Mouse (Mus musculus) ES-Bruce4 (cell line): ENCODE measurements around the gene Nipbl. TPM values are rescaled to one million over a fixed set of nuclear protein-coding genes. Genes with fewer than 3 reads are reported as not detected.

Experiments
- H3K27ac ChIP-seq: 2 replicates; pipeline ENCODE4 v1.5.1; 2012; ENCODE audit warnings: low read length, inconsistent platforms; ENCODE audit not compliant: insufficient read depth
- H3K27me3 ChIP-seq: 2 replicates; pipeline ENCODE4 v1.6.1; 2012; ENCODE audit warnings: mild to moderate bottlenecking, low read length, inconsistent platforms; ENCODE audit not compliant: control insufficient read depth, poor library complexity, insufficient read depth, severe bottlenecking
- H3K36me3 ChIP-seq: 2 replicates; pipeline ENCODE4 v1.6.1; 2012; ENCODE audit warnings: inconsistent platforms, mild to moderate bottlenecking, low read length, moderate library complexity; ENCODE audit not compliant: control insufficient read depth, poor library complexity, insufficient read depth, severe bottlenecking
- H3K4me1 ChIP-seq: one replicate; pipeline ENCODE4 v1.8.1; 2011; ENCODE audit warnings: low read length; ENCODE audit not compliant: control insufficient read depth, insufficient read depth
- H3K4me3 ChIP-seq: 2 replicates; pipeline ENCODE4 v1.5.1; 2011; ENCODE audit warnings: low read depth, mild to moderate bottlenecking, low read length
- H3K9ac ChIP-seq: 2 replicates; pipeline ENCODE4 v1.6.1; 2012; ENCODE audit warnings: low read depth, mild to moderate bottlenecking, inconsistent platforms; ENCODE audit not compliant: poor library complexity, severe bottlenecking
- H3K9me3 ChIP-seq: replicated peaks from 2 replicates; pipeline ENCODE4 v1.6.1; 2012; ENCODE audit warnings: mild to moderate bottlenecking, low read length, inconsistent platforms; ENCODE audit not compliant: control insufficient read depth, poor library complexity, insufficient read depth, severe bottlenecking
- CTCF ChIP-seq: IDR thresholded peaks from one replicate; pipeline ENCODE4 v1.8.1; 2011; ENCODE audit warnings: low read depth, low read length
- EP300 ChIP-seq: IDR thresholded peaks from 2 replicates; pipeline ENCODE4 v1.6.1; 2011; ENCODE audit warnings: low read depth, low read length; ENCODE audit not compliant: insufficient read depth
- POLR2A ChIP-seq: IDR thresholded peaks from one replicate; pipeline ENCODE4 v1.8.1; 2011; ENCODE audit warnings: low read length; ENCODE audit not compliant: insufficient read depth
- polyA plus RNA-seq: library from polyadenylated mRNA; stranded (reverse); fragments of >200 nt; gene quantifications from 2 replicates; pipeline ENCODE4 v1.2.4, GENCODE M21; 2011; ENCODE audit warnings: low read depth; ENCODE audit not compliant: missing spikeins, insufficient read depth, insufficient read length

The Nipbl gene
- polyA plus RNA-seq, 1 experiment, result 78.2 TPM

DNA sequence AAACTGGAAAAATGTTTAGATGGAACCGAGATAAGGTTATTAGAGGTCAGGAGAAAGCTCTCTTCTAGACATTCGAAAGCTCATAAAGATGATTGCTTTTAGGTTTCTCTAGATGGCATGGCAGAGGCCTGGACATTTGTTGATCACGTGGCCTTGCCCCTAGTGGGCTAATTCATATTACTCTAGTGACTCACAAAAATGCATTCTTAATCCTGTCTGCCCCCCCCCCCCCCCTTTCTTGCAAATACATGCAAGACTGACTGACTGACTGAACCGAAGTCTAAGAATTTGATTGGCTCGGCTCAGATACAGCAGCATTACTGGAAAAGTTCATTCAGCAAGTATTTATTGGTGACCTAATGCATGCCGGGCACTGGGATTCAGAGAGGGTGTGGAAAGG is 2.2 kb upstream of the Nipbl start:
- no peaks in the 10 kb centered on the region for H3K9me3 ChIP-seq
- H3K4me1 ChIP-seq, result peaks cover under 1% of the 10 kb centered on the region
- peak overlapping the region; percentile 63 for H3K4me3 ChIP-seq
- peak overlapping the region; percentile 100 for H3K9ac ChIP-seq
- no peaks in the 10 kb centered on the region for H3K27me3 ChIP-seq
- H3K36me3 ChIP-seq, result no peaks in the 10 kb centered on the region
- H3K27ac ChIP-seq, result 0 out of 2 replicates have a peak overlapping the region, but pooled peaks have one; percentile 19
- TF ChIP-seq EP300, result no peak
- TF ChIP-seq CTCF, result no peak
- TF ChIP-seq POLR2A, result no peak

DNA sequence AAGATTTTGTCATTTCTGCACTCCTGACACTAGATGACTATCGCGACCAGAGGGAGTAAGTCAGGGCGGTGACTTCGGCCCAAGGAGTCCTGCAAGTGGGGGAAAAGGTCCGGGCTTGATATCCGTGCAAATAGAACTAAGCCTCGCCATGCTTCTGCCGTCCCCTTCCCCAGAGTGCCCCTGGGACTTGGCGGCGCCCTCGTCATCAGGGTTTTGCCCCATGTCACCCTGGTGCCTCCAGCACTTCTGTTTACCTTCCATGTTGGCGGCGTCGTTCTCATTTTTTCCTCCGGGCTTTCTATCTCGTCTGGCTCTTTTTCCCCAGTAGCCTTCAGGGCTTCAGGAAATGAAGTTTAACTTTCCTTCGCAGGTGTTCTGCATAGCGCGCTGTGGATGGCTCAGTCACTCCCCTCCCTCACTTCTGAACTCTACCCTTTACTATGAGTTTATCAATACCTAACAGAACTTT is 1.7 kb upstream of the Nipbl start:
- Histone ChIP-seq H3K36me3 (no peaks in the 10 kb centered on the region), H3K27ac (peak overlapping the region; percentile 14), H3K4me1 (peaks cover 1% of the 10 kb centered on the region), H3K27me3 (no peaks in the 10 kb centered on the region), H3K9me3 (no peaks in the 10 kb centered on the region), H3K9ac (peak overlapping the region; percentile 100), H3K4me3 (peak overlapping the region; percentile 63)
- TF ChIP-seq EP300, result no peak
- TF ChIP-seq CTCF, result no peak
- no peak for TF ChIP-seq POLR2A

DNA sequence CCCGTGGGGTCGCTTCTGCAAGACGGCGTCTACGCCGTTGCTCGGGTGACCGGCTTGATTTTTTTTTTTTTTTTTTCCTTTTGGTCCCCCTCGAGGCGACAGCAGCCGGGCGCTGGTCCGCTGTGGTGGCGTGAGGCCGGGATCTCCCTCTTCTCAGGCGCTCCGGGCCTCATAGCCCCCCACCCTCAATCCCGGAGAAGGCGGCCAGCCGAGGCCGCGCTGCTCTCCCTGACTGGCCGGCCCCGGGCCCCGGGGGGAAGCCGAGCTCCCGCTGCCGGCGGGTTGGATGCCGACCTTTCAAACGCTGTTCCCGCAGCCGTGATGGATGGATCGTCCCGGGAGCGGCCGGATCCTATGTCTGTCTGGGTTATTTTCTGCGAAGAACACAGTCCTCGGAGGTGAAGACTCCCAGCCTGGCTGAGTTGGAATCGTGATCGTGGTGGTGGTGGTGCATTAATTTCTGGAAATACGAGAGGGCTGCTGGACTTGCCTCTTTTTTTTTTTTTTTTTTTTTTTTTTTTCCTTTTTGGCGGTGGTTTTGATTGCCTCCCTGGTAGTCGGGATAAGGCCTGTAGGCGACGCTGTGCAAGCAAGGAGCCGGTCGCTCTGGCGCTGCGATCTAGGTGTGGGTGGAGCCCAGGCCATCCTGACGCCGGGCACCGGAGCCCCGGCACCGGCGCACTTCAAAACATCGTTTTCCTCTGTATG is 781 bp upstream of the Nipbl start:
- Histone ChIP-seq H3K9me3 (no peaks in the 10 kb centered on the region), H3K4me3 (peak overlapping the region; percentile 99), H3K4me1 (peaks cover 1% of the 10 kb centered on the region), H3K27me3 (no peaks in the 10 kb centered on the region), H3K36me3 (no peaks in the 10 kb centered on the region), H3K9ac (peak overlapping the region; percentile 100), H3K27ac (peak overlapping the region; percentile 90)
- no peak for TF ChIP-seq EP300
- peak; percentile 46 for TF ChIP-seq CTCF

DNA sequence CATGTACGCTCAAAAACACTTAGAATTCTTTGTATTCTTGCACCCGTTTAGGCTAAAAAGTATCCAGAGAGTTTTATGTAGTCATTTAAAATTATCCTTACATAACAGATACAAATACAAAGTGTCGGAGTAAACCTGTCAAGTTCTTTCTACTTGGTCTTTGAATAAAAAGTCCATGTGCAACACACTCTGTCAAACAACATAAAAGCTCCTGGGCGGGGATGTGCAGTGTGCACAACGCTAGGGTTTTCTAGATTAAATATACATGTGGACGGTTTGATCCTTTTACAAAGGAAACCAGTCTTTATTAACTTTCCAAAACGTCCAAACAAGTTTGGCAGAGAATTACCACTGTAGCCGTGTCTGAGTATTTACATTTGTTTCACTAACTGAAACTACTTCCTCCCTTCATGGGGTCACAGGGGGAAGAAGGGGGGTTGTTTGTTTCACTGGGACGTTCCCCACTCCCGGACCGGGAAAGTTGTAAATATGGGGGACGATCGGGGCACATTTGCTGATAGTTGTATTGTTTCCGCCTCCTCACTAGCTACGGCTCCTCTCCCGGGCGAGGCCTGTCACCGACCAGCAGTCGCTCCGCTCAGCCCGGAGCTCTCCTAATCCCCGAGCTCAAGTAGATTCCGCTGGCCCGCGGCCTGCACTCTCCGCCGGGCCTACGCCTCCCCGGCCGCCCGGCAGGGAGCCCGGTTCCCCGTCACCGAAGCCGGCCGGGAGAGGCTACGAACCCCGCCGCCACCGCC is 916 bp downstream of the Nipbl start:
- peak overlapping the region; percentile 66 for H3K27ac ChIP-seq
- peaks cover 1% of the 10 kb centered on the region for H3K4me1 ChIP-seq
- H3K9ac ChIP-seq, result peak overlapping the region; percentile 100
- peak overlapping the region; percentile 99 for H3K4me3 ChIP-seq
- H3K36me3 ChIP-seq, result no peaks in the 10 kb centered on the region
- H3K9me3 ChIP-seq, result no peaks in the 10 kb centered on the region
- H3K27me3 ChIP-seq, result no peaks in the 10 kb centered on the region
- TF ChIP-seq POLR2A (no peak), CTCF (no peak), EP300 (no peak)

DNA sequence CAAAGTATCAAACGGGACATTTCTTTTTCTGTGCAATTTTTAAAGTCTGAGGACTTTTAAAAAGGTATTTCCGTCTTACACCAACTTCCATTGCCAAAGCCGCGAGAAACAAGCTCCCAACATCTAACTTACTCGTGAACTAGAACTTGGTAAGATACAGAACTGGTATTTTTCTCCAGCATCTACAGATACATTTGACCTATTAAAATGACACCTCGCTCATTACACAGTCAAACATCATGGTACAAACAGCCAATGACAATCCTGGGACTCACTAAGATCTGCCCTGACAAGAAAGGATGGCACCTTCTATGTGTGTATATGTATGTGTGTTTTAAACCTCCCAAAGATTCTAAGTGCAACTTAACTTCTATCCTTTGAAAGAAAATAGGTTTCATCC is 1.5 kb downstream of the Nipbl start:
- no peaks in the 10 kb centered on the region for H3K9me3 ChIP-seq
- peak overlapping the region; percentile 100 for H3K9ac ChIP-seq
- no peaks in the 10 kb centered on the region for H3K36me3 ChIP-seq
- H3K4me3 ChIP-seq, result no peak overlapping the region; the same call in 1 of the 2 replicates
- H3K27me3 ChIP-seq, result no peaks in the 10 kb centered on the region
- TF ChIP-seq CTCF, result no peak
- peaks cover 1% of the 10 kb centered on the region for H3K4me1 ChIP-seq
- no peak overlapping the region; the same call in 1 of the 2 replicates for H3K27ac ChIP-seq

DNA sequence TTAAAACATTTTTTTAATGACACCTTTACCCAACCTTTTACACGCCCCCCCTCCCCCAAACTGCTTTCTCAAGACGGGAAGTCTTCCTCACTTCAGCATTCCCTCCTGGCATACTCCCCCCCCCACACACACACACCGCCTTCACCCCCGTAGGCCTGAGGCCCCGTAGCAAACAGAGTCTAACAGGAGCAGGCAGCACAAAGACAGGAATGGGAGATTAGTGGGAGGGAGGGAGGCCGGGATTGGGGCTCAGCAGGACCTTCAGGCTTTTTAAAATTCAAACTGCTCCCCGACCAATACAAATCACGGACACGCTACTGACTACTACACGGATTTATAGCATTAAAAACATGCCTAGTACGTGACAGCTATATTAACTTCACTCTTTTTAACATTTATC is 2.1 kb downstream of the Nipbl start:
- Histone ChIP-seq H3K27ac (no peak overlapping the region), H3K9ac (peak overlapping the region; percentile 100)
- TF ChIP-seq POLR2A (no peak), EP300 (no peak), CTCF (no peak)

More for the DNA sequence above, 2.1 kb downstream of the Nipbl start:
- H3K4me3 ChIP-seq, result peak overlapping the region; percentile 65
- no peaks in the 10 kb centered on the region for H3K27me3 ChIP-seq
- H3K4me1 ChIP-seq, result peaks cover 1% of the 10 kb centered on the region
- no peaks in the 10 kb centered on the region for H3K36me3 ChIP-seq
- H3K9me3 ChIP-seq, result no peaks in the 10 kb centered on the region
